Mouse (Mus musculus) hindbrain, postnatal 0 days (tissue): ENCODE data around the gene Tnip1. TPM values are rescaled to one million over a fixed set of nuclear protein-coding genes. Genes with fewer than 3 reads are reported as not detected.
"Not testable (repeated sequence)": the region's sequence is repeated elsewhere in the genome, so short reads cannot be mapped to it uniquely, and the experiment has no call there.

Experiments used
- ATAC-seq: fragments of 200-750 bp; cut with Nextera tagmentation; 2 replicates; pipeline ENCODE4 v1.8.0; 2017; ENCODE audit warnings: mild to moderate bottlenecking, moderate TSS enrichment, moderate library complexity
- DNase-seq: peaks from one replicate; pipeline ENCODE4 v3.0.0-alpha.2; 2015; ENCODE audit warnings: low spot score
- H3K27ac ChIP-seq: fragments of 300-500 bp; sonication (generic); 2 replicates; pipeline ENCODE4 v1.5.1; 2014; ENCODE audit warnings: mild to moderate bottlenecking
- H3K27me3 ChIP-seq: fragments of 300-500 bp; sonication (generic); 2 replicates; pipeline ENCODE4 v1.6.1; 2014; ENCODE audit warnings: low read length, mixed read lengths; ENCODE audit not compliant: insufficient read depth
- H3K36me3 ChIP-seq: fragments of 300-500 bp; sonication (generic); 2 replicates; pipeline ENCODE4 v1.6.1; 2014; ENCODE audit warnings: low read length, mixed read lengths; ENCODE audit not compliant: insufficient read depth
- H3K4me1 ChIP-seq: fragments of 300-500 bp; sonication (generic); 2 replicates; pipeline ENCODE4 v1.6.1; 2014; ENCODE audit warnings: antibody characterized with exemption, low read length, mixed read lengths; ENCODE audit not compliant: insufficient read depth
- H3K4me2 ChIP-seq: fragments of 300-500 bp; sonication (generic); 2 replicates; pipeline ENCODE4 v1.6.1; 2014; ENCODE audit warnings: low read depth, mild to moderate bottlenecking, low read length, moderate library complexity, mixed read lengths
- H3K4me3 ChIP-seq: fragments of 300-500 bp; sonication (generic); 2 replicates; pipeline ENCODE4 v1.5.1; 2014; ENCODE audit warnings: low read length
- H3K9ac ChIP-seq: fragments of 300-500 bp; sonication (generic); replicated peaks from 2 replicates; pipeline ENCODE4 v1.6.1; 2014; ENCODE audit warnings: mild to moderate bottlenecking, low read length, moderate library complexity, mixed read lengths
- H3K9me3 ChIP-seq: fragments of 300-500 bp; sonication (generic); 2 replicates; pipeline ENCODE4 v1.6.1; 2016; ENCODE audit warnings: low read length, mixed read lengths
- CTCF ChIP-seq: IDR thresholded peaks from 2 replicates; pipeline ENCODE4 v1.5.1; 2016; ENCODE audit warnings: antibody characterized with exemption, control low read depth, low read depth
- WGBS: fragments of 180-500 bp; shearing (Covaris S2); extraction: QIAGEN DNeasy Blood & Tissue Kit; methylation state at CpG from one replicate; pipeline ENCODE4 v1.1.7; 2014; 5-methylcytosine and 5-hydroxymethylcytosine counted together
- polyA plus RNA-seq: library from polyadenylated mRNA; unstranded; fragments of >200 nt; fragmentation: Nextera tagmentation; extraction: Ambion mirVana; gene quantifications from 2 replicates; pipeline ENCODE4 v1.2.1, GENCODE M21; 2015
- total RNA-seq: library from RNA; depleted of rRNA; stranded (reverse); fragments of >200 nt; gene quantifications from 2 replicates; pipeline ENCODE4 v1.2.3, GENCODE M21; 2014

The Tnip1 gene
- total and polyA plus RNA-seq, 2 experiments from 2014 or later = 16.7 to 17.1 TPM

GRCm38 (mm10) chr11:54899657-54900056 is 63.1 kb downstream of the Tnip1 start:
- DNase-seq (no peak), ATAC-seq (no peak)
- no peaks in the 10 kb centered on the region for H3K36me3 ChIP-seq
- no peaks in the 10 kb centered on the region for H3K27me3 ChIP-seq
- H3K4me2 ChIP-seq = no peak overlapping the region
- no peaks in the 10 kb centered on the region for H3K9me3 ChIP-seq
- H3K9ac ChIP-seq = no peak overlapping the region
- H3K4me1 ChIP-seq = peaks cover 5% of the 10 kb centered on the region
- 79% methylated on average over 4 of the region's 4 CpGs for WGBS
- TF ChIP-seq CTCF = no peak
- H3K4me3 ChIP-seq = no peak overlapping the region
- H3K27ac ChIP-seq = no peak overlapping the region

- Histone ChIP-seq H3K4me2 (no peak overlapping the region), H3K4me3 (no peak overlapping the region), H3K36me3 (no peaks in the 10 kb centered on the region), H3K4me1 (no peaks in the 10 kb centered on the region), H3K27me3 (no peaks in the 10 kb centered on the region), H3K9ac (no peak overlapping the region), H3K9me3 (no peaks in the 10 kb centered on the region), H3K27ac (no peak overlapping the region)
- 56% methylated on average over 5 of the region's 5 CpGs for WGBS
- no peak for TF ChIP-seq CTCF
- DNase-seq = no peak
- ATAC-seq = no peak
Observed at GRCm38 (mm10) chr11:54897470-54897869, 65.2 kb downstream of the Tnip1 start.

GRCm38 (mm10) chr11:54896646-54897045 is 66.1 kb downstream of the Tnip1 start:
- ATAC-seq, H3K36me3 ChIP-seq, DNase-seq, H3K9me3 ChIP-seq, H3K27me3 ChIP-seq, H3K4me1 ChIP-seq, H3K9ac ChIP-seq, H3K27ac ChIP-seq, H3K4me2 ChIP-seq, H3K4me3 ChIP-seq: not testable (repeated sequence)
- WGBS = 76% methylated on average over 3 of the region's 3 CpGs

GRCm38 (mm10) chr11:54894589-54894988 is 68.1 kb downstream of the Tnip1 start:
- no peak for DNase-seq
- H3K27ac ChIP-seq = no peak overlapping the region
- TF ChIP-seq CTCF = no peak
- no peaks in the 10 kb centered on the region for H3K9me3 ChIP-seq
- no peaks in the 10 kb centered on the region for H3K4me1 ChIP-seq
- H3K36me3 ChIP-seq = no peaks in the 10 kb centered on the region
- 61% methylated on average over 9 of the region's 9 CpGs for WGBS
- ATAC-seq = no peak
- no peak overlapping the region for H3K4me2 ChIP-seq
- H3K4me3 ChIP-seq = no peak overlapping the region
- H3K9ac ChIP-seq = no peak overlapping the region
- H3K27me3 ChIP-seq = no peaks in the 10 kb centered on the region

- ATAC-seq (no peak), DNase-seq (no peak)
- no peak overlapping the region for H3K4me3 ChIP-seq
- H3K4me2 ChIP-seq = no peak overlapping the region
- no peaks in the 10 kb centered on the region for H3K9me3 ChIP-seq
- H3K4me1 ChIP-seq = no peaks in the 10 kb centered on the region
- H3K27ac ChIP-seq = no peak overlapping the region
- no peak overlapping the region for H3K9ac ChIP-seq
- H3K27me3 ChIP-seq = no peaks in the 10 kb centered on the region
- no peak for TF ChIP-seq CTCF
- no peaks in the 10 kb centered on the region for H3K36me3 ChIP-seq
- WGBS = 54% methylated on average over 7 of the region's 7 CpGs
Observed at GRCm38 (mm10) chr11:54892091-54892490, 70.6 kb downstream of the Tnip1 start.

GRCm38 (mm10) chr11:54891341-54891740 is 71.4 kb downstream of the Tnip1 start:
- Histone ChIP-seq H3K9me3 (no peaks in the 10 kb centered on the region), H3K4me1 (no peaks in the 10 kb centered on the region), H3K4me3 (no peak overlapping the region), H3K9ac (no peak overlapping the region), H3K4me2 (no peak overlapping the region), H3K36me3 (no peaks in the 10 kb centered on the region), H3K27ac (no peak overlapping the region), H3K27me3 (no peaks in the 10 kb centered on the region)
- TF ChIP-seq CTCF = no peak
- ATAC-seq = no peak
- 83% methylated on average over 5 of the region's 5 CpGs for WGBS
- no peak for DNase-seq

GRCm38 (mm10) chr11:54887927-54888326 is 74.8 kb downstream of the Tnip1 start:
- Histone ChIP-seq H3K4me3 (no peak overlapping the region), H3K27ac (no peak overlapping the region), H3K27me3 (no peaks in the 10 kb centered on the region), H3K9ac (no peak overlapping the region), H3K9me3 (no peaks in the 10 kb centered on the region), H3K4me2 (no peak overlapping the region), H3K36me3 (no peaks in the 10 kb centered on the region), H3K4me1 (no peaks in the 10 kb centered on the region)
- DNase-seq (no peak), ATAC-seq (no peak)
- WGBS = 86% methylated on average over 6 of the region's 6 CpGs
- no peak for TF ChIP-seq CTCF
